Mouse (Mus musculus): ENCODE measurements at regions not wholly inside any gene's neighbourhood (a gene's known extent, or its start where the extent isn't known, plus 50 kb on each side); places are given as distances from the start of the nearest gene placed in this dataset.

DNA sequence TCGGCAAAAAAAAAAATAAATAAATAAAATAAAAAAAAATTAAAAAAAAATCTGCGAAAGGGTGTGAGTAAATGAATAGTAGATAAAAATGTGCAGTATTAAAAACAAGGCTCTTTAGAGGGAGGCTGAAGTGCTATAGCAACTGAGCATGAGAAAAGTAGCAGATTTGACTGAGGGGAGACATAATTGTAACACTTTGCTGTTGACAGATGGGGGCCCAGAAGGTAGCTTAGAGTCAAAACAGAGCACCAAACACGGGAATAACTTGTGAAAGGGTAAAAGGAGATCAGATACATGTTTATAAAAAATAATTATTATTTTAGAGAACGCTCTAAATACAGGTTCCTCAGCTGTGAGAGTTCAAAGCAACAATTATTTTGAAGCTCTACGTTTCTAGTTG, 605.1 kb downstream of the Tmem182 start:
- DNase-seq (ENCODE audit: low read depth, low spot score): no peak

DNA sequence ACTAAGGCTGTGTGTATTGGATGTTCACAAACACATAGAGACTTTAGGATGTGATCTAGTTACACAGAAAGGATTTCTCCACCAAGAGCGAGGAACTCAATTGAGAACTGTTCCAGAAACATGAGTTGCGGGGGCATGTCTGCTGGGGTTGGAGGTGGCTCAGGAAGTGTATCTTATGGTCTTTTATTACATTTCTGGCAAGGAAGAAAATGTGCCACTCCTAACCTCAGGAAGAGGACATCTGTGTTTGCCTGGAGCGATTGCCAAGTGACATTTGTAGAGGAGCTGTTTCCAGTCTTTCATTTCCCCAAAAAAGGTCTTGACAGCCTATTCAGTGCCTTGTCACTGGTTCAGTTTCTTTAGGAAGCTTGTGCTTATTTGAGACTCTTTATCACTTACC, 606.2 kb downstream of the Tmem182 start:
- no peak for DNase-seq (ENCODE audit: low read depth, low spot score)

DNA sequence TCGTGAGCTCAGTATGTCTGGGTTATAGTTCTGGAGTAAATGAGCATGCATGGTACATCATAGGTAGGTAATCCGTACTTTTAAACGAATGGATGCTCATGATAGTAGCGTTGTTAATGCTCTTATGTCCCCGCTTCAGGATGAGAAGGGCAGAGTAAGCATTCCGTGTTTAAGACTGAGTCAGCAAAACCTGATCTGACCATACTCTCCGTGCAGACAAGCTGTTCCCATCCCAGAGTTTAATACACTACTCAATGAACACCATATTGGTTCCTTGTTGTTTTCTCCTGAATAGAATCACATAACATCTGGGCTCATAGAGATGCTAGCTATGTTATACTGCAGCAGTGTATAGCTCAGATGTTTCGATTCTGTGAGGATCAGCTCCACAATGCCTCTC, 606.7 kb downstream of the Tmem182 start:
- DNase-seq (ENCODE audit: low read depth, low spot score): no peak

DNA sequence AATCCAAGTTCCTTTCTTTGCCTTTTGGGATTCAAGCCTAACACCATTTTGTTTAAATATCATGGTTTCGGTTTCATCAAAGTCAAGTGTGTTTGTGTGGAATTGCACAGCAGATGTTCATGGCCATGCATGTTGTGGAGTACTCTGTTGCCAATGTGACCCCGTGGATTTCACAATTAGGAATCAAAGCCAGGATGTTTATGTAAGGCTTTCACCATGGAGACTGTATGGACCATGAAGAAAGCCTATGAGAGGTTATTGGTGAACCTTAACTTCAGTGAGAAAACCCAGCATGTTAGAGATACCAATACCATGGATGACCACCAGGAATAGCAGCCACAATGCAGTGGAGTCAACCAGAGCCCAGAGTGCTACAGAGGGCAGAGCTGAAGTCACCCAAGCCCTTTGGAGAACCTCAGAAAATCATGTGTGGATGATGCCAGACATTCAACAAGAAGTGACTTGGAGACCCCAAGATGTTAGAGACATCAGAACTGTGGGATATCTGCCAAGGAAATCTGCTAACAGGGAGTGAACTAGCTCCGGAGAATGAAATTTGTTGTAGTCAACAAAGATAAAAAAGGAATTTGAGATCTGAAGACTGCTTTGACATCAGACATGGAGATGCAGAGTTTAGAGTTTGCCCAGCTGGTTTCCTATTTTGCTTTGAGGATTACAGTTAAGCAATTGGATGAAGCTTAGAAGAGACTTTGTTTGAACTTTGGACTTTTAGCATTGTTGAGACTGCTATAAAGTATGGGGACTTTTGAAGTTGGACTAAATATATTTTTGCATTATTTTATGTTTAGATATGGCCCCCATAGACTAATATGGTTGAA, 615.3 kb downstream of the Tmem182 start:
- DNase-seq (ENCODE audit: low read depth, low spot score): no peak

DNA sequence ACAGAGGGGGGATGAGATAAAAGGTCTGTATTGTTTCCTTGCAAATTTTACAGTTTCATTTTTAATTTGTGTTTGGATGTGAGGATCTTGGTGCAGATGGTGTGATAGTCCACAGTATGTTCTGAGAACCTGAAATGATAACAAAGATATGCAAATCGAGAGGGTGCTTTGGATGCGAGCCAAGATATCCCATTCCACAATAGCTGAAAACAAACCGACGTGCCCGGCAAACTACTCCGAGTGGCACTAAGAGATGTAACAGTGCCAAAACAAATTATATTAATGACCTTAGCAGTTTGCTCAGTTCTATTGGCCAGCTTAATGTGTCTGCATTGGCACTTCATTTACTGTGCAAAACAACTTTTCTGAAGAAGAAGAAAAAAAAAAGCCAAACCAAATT, 622.5 kb downstream of the Tmem182 start:
- peak; percentile 63 for DNase-seq (ENCODE audit: low read depth, low spot score)

DNA sequence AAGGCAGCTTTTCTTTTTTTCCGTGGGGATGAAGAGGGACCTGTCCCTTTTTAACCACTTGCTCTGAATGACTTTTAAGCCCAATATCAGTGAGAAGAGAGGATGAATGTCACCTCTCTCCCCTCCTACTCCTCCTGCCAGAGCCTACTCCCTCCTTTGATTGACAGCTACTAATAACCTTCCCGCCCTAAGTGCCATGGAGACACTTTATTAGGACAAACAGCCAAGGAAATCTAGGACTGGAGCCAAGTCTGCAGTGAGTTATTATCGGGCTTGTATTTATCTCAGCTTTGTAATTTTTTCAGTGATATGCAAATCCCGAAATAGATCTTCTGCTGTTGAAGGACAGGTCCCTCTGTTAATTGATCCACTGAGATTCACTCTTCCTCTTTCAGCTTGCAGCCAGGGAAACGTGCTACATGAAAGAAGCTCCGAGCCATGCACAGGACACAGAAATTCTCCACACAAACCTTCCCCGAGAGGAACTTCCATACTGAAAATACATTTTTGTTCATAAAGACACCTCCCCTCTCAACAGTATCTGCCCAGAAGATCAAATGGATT, 625.8 kb downstream of the Tmem182 start:
- no peak for DNase-seq (ENCODE audit: low read depth, low spot score)

DNA sequence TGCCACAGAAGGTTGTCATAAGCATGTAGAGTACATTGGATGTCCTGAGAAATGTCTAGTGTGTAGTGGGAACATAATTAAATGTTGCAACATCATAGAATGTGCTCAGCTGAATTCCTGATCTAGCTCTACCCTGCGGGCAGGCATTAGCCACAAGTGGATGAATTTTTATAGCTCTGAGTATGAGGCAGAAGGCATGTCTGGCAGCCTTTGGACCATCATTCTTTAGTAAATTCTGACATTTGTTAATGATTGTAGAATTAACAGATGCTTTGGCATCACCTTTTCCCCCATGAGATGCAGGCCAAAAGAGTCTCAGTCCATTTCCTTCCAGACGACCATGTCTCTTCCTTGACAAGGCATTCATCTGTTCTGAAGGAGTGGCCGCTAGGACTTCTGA, 630.0 kb downstream of the Tmem182 start:
- DNase-seq (ENCODE audit: low read depth, low spot score): no peak

DNA sequence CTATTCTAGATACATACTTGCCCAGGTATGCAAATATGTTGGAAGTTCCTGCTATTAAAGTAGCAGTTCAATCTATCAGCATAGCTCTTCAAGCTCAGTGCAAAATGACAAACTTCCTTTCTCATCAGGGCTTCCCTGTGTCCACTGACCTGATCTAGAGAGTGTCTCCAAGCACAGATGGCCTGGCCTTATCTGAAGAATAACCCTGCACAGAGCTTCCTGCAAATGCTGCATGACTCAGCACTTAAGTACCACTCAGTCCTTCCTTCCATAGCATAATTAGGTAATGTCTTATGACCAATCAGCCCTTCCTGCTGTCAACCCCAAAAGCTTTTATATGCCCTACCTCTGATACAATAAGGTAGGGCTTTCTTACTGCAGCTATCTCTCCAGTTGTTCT, 644.6 kb downstream of the Tmem182 start:
- no peak for DNase-seq (ENCODE audit: low read depth, low spot score)

All from brain, embryonic 18.5 days (tissue).